In the genomic region with DNA sequence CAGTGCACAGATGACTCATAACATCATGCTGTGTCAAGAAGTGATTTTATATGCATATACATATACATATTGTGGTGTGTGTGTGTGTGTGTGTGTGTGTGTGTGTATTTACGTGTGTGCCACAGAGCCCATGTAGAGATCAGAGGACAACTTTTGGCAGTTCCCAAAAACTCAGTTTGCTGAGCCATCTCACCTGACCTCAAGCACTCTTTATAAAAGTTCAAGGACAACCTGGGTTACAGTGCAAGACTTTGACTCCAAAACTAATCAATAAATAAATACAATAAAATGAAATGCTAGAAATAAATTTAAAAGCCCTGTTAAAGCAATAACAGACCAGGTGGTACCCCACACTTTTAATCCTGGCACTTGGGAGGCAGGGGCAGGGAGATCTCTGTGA, we compare ENCODE assay signal across 8 mouse cellular contexts. TPM values are rescaled to one million over a fixed set of nuclear protein-coding genes. Genes with fewer than 3 reads are reported as not detected.
DNase-seq lines count a peak whose midpoint lies in the region; ATAC-seq and TF ChIP-seq lines count a peak whose summit lies in the region.

No protein-coding gene starts in this region.

- 63% methylated on average over 1 of the region's 1 CpGs for WGBS in heart, embryonic 12.5 days
- 86% methylated on average over 1 of the region's 1 CpGs for WGBS in forebrain, embryonic 16.5 days
- 29% methylated on average over 1 of the region's 1 CpGs for WGBS in liver, postnatal 0 days (ENCODE audit: insufficient replicate concordance)

- no peak for TF ChIP-seq RAD21 in CH12.LX (IDR thresholded peaks at IDR 0.05; ENCODE audit: low read depth, low read length)

- H3K9me3 ChIP-seq in heart, embryonic 12.5 days (replicated peaks) = no peaks in the 10 kb centered on the region
- no peaks in the 10 kb centered on the region for H3K9me3 ChIP-seq in CH12.LX (replicated peaks; ENCODE audit: low read length)
- H3K9me3 ChIP-seq in forebrain, embryonic 16.5 days (ENCODE audit: control insufficient read depth, low read length) = no peaks in the 10 kb centered on the region
- no peaks in the 10 kb centered on the region for H3K9me3 ChIP-seq in liver, postnatal 0 days (ENCODE audit: low read length)

- peak overlapping the region; percentile 93 for H3K4me2 ChIP-seq in heart, embryonic 12.5 days
- H3K4me2 ChIP-seq in CH12.LX (ENCODE audit: insufficient read depth, low read depth, poor library complexity, severe bottlenecking) = peak overlapping the region; percentile 70
- peak overlapping the region; percentile 96 for H3K4me2 ChIP-seq in forebrain, embryonic 16.5 days (ENCODE audit: low read length)
- peak overlapping the region; percentile 96 for H3K4me2 ChIP-seq in liver, postnatal 0 days (ENCODE audit: low read depth, low read length)

- dilution Hi-C loops in CH12.LX (cut with MboI; ENCODE audit: extremely low pct_ligation_motif_present, extremely low pct_unique_long_range_greater_than_20kb, low sequenced_read_pairs) = no loop called here

- in situ Hi-C loops in CH12.LX (cut with MboI; ENCODE audit: low pct_ligation_motif_present, low pct_unique_long_range_greater_than_20kb, low sequenced_read_pairs) = loop anchor here (5.0 kb wide), 1 partner anchor 39 kb away; the partner anchor contains the start of gene Tmem161a

- peak overlapping the region; percentile 70 for H3K4me3 ChIP-seq in heart, embryonic 12.5 days
- peak overlapping the region; percentile 67 to 87 (median 72) for H3K4me3 ChIP-seq in CH12.LX (replicated peaks in 1 of 3; ENCODE audit: low read depth in 2 of 3, low read length in 2 of 3, poor library complexity in 1 of 3)
- peak overlapping the region; percentile 69 for H3K4me3 ChIP-seq in forebrain, embryonic 16.5 days (replicated peaks; ENCODE audit: low read length)
- peak overlapping the region; percentile 60 for H3K4me3 ChIP-seq in liver, postnatal 0 days (ENCODE audit: low read depth, low read length)

- no peak for TF ChIP-seq POLR2A in CH12.LX (IDR thresholded peaks at IDR 0.05; ENCODE audit: low read depth, low read length)

- intact Hi-C loops in heart, postnatal 36 days (cut with DNase I) = no loop called here

- no peaks in the 10 kb centered on the region for H3K36me3 ChIP-seq in heart, embryonic 12.5 days
- H3K36me3 ChIP-seq in CH12.LX (replicated peaks in 1 of 2; ENCODE audit: control insufficient read depth in 1 of 2, insufficient read depth in 1 of 2, low read length in 1 of 2) = no peaks in the 10 kb centered on the region
- no peaks in the 10 kb centered on the region for H3K36me3 ChIP-seq in forebrain, embryonic 16.5 days (ENCODE audit: control insufficient read depth, insufficient read depth)
- H3K36me3 ChIP-seq in liver, postnatal 0 days (replicated peaks; ENCODE audit: insufficient read depth, low read length) = no peaks in the 10 kb centered on the region

- TF ChIP-seq CTCF in CH12.LX (conservative IDR thresholded peaks at IDR 0.05 in 1 of 2, IDR thresholded peaks at IDR 0.05 in 1 of 2; ENCODE audit: low read depth in 2 of 2, low read length in 2 of 2) = no peak
- no peak for TF ChIP-seq CTCF in liver, postnatal 0 days (IDR thresholded peaks at IDR 0.05; ENCODE audit: low read depth)

- ATAC-seq in heart, embryonic 12.5 days (ENCODE audit: insufficient number of reproducible peaks, low FRiP score) = no peak
- no peak for ATAC-seq in forebrain, embryonic 16.5 days
- ATAC-seq in liver, postnatal 0 days = no peak

- DNase-seq in heart, postnatal 36 days = no peak
- DNase-seq in CH12.LX (ENCODE audit: extremely low read depth) = no peak
- no peak for DNase-seq in liver, postnatal 0 days
- DNase-seq in adrenal gland, postnatal 4 days (ENCODE audit: low spot score in 2 of 2) = no peak
- no peak for DNase-seq in adrenal gland, adult 8-10 months
- DNase-seq in right cerebral cortex, adult 2 months (ENCODE audit: low spot score in 2 of 2) = no peak

- H3K27ac ChIP-seq in heart, embryonic 12.5 days (ENCODE audit: poor library complexity, severe bottlenecking) = no peak overlapping the region
- H3K27ac ChIP-seq in CH12.LX (ENCODE audit: insufficient read depth, low read depth) = no peak overlapping the region
- H3K27ac ChIP-seq in forebrain, embryonic 16.5 days (ENCODE audit: low read length) = no peak overlapping the region
- peak overlapping the region; percentile 90 for H3K27ac ChIP-seq in liver, postnatal 0 days (ENCODE audit: low read depth)

- H3K27me3 ChIP-seq in heart, embryonic 12.5 days (replicated peaks) = no peaks in the 10 kb centered on the region
- H3K27me3 ChIP-seq in CH12.LX (replicated peaks) = no peaks in the 10 kb centered on the region
- no peaks in the 10 kb centered on the region for H3K27me3 ChIP-seq in forebrain, embryonic 16.5 days (replicated peaks; ENCODE audit: control insufficient read depth, insufficient read depth, low read length)
- no peaks in the 10 kb centered on the region for H3K27me3 ChIP-seq in liver, postnatal 0 days (ENCODE audit: insufficient read depth, low read length)

- H3K9ac ChIP-seq in heart, embryonic 12.5 days = peak overlapping the region; percentile 75
- peak overlapping the region; percentile 20 for H3K9ac ChIP-seq in CH12.LX (ENCODE audit: insufficient read depth, low read depth)
- peak overlapping the region; percentile 67 for H3K9ac ChIP-seq in forebrain, embryonic 16.5 days (replicated peaks; ENCODE audit: low read depth, low read length)
- peak overlapping the region; percentile 84 for H3K9ac ChIP-seq in liver, postnatal 0 days (replicated peaks)

- TF ChIP-seq EP300 in CH12.LX (IDR thresholded peaks at IDR 0.05; ENCODE audit: low read length) = no peak
- TF ChIP-seq EP300 in liver, postnatal 0 days (IDR thresholded peaks at IDR 0.05; ENCODE audit: low read depth) = no peak

- no peaks in the 10 kb centered on the region for H3K79me2 ChIP-seq in CH12.LX (replicated peaks; ENCODE audit: control insufficient read depth, extremely low read depth, insufficient read depth, poor library complexity, severe bottlenecking)

- H3K4me1 ChIP-seq in heart, embryonic 12.5 days (replicated peaks) = peaks cover 17% of the 10 kb centered on the region
- peaks cover 18 to 47% of the 10 kb centered on the region in 2 experiments for H3K4me1 ChIP-seq in CH12.LX (ENCODE audit: control insufficient read depth in 1 of 2, insufficient read depth in 2 of 2)
- H3K4me1 ChIP-seq in forebrain, embryonic 16.5 days (replicated peaks; ENCODE audit: control insufficient read depth, insufficient read depth, low read length) = peaks cover 15% of the 10 kb centered on the region
- peaks cover 23% of the 10 kb centered on the region for H3K4me1 ChIP-seq in liver, postnatal 0 days (ENCODE audit: insufficient read depth)

TF ChIP-seq in CH12.LX, 34 proteins besides CTCF, POLR2A, EP300 and RAD21:
- no peak for TF ChIP-seq CHD1 (IDR thresholded peaks at IDR 0.05; ENCODE audit: low read depth, low read length)
- no peak for TF ChIP-seq ZC3H11A (IDR thresholded peaks at IDR 0.05; ENCODE audit: low read depth, low read length)

RNA-seq across cellular contexts. Expression of gene Slc25a42, which starts 0.8 kb away (rescaled TPM):
- 8.5 and 9.7 TPM in 2 replicates for polyA plus RNA-seq in heart, embryonic 12.5 days (2016; fragmentation: Nextera tagmentation; extraction: Ambion mirVana)
- total RNA-seq in heart, postnatal 36 days (2021) = 10 to 100 TPM; 53.2 to 66.7 TPM
- total RNA-seq in CH12.LX (2012; rRNA removed) (2.5 and 3.0 TPM in 2 replicates), CH12.LX (2014; rRNA removed) (0.63 and 0.80 TPM in 2 replicates)
- polyA plus RNA-seq in CH12.LX (2012; ENCODE audit: insufficient read length, low read depth) = 2.9 and 3.4 TPM in 2 replicates
- polyA plus RNA-seq in forebrain, embryonic 16.5 days (2015; fragmentation: Nextera tagmentation; extraction: Ambion mirVana) = 4.0 and 7.2 TPM in 2 replicates
- polyA plus RNA-seq in liver, postnatal 0 days (2015; fragmentation: Nextera tagmentation; extraction: Ambion mirVana) = 18.5 and 19.2 TPM in 2 replicates
- total RNA-seq in adrenal gland, postnatal 4 days (2021) = 10 to 100 TPM; 27.8 to 39.2 TPM
- 10 to 100 TPM; 41.0 to 54.2 (median 43.1) TPM for total RNA-seq in adrenal gland, adult 8-10 months (2022)

RNA-seq across cellular contexts. Expression of gene Sugp2, which starts 22.8 kb away (rescaled TPM):
- 33.8 and 36.0 TPM in 2 replicates for polyA plus RNA-seq in heart, embryonic 12.5 days (2016; fragmentation: Nextera tagmentation; extraction: Ambion mirVana)
- total RNA-seq in heart, postnatal 36 days (2021) = 10 to 100 TPM; 41.4 to 43.0 TPM
- total RNA-seq in CH12.LX (2012; rRNA removed) (22.4 and 23.6 TPM in 2 replicates), CH12.LX (2014; rRNA removed) (9.4 and 10.0 TPM in 2 replicates)
- polyA plus RNA-seq in CH12.LX (2012; ENCODE audit: insufficient read length, low read depth) = 20.1 and 21.4 TPM in 2 replicates
- polyA plus RNA-seq in forebrain, embryonic 16.5 days (2015; fragmentation: Nextera tagmentation; extraction: Ambion mirVana) = 87.6 and 104 TPM in 2 replicates
- polyA plus RNA-seq in liver, postnatal 0 days (2015; fragmentation: Nextera tagmentation; extraction: Ambion mirVana) = 7.3 and 8.3 TPM in 2 replicates
- total RNA-seq in adrenal gland, postnatal 4 days (2021) = 10 to 100 TPM; 54.9 to 62.1 TPM
- total RNA-seq in adrenal gland, adult 8-10 months (2022) = 10 to 100 TPM; 34.6 to 65.6 (median 46.1) TPM

RNA-seq across cellular contexts. Expression of gene Armc6, which starts 23.0 kb away (rescaled TPM):
- 22.6 and 23.4 TPM in 2 replicates for polyA plus RNA-seq in heart, embryonic 12.5 days (2016; fragmentation: Nextera tagmentation; extraction: Ambion mirVana)
- 1 to 10 TPM; 6.2 to 7.0 TPM for total RNA-seq in heart, postnatal 36 days (2021)
- total RNA-seq in CH12.LX (2012; rRNA removed) = 31.1 and 39.2 TPM in 2 replicates
- total RNA-seq in CH12.LX (2014; rRNA removed) = 21.6 and 23.7 TPM in 2 replicates
- 20.0 and 20.7 TPM in 2 replicates for polyA plus RNA-seq in CH12.LX (2012; ENCODE audit: insufficient read length, low read depth)
- 101 and 109 TPM in 2 replicates for polyA plus RNA-seq in forebrain, embryonic 16.5 days (2015; fragmentation: Nextera tagmentation; extraction: Ambion mirVana)
- polyA plus RNA-seq in liver, postnatal 0 days (2015; fragmentation: Nextera tagmentation; extraction: Ambion mirVana) = 5.3 and 6.3 TPM in 2 replicates
- total RNA-seq in adrenal gland, postnatal 4 days (2021) = 10 to 100 TPM; 10.1 to 15.1 TPM
- 10 to 100 TPM; 13.3 to 19.3 (median 16.0) TPM for total RNA-seq in adrenal gland, adult 8-10 months (2022)

RNA-seq across cellular contexts. Expression of gene Tmem161a, which starts 39.1 kb away (rescaled TPM):
- polyA plus RNA-seq in heart, embryonic 12.5 days (2016; fragmentation: Nextera tagmentation; extraction: Ambion mirVana) = 98.0 and 100 TPM in 2 replicates
- 100 to 1,000 TPM in 1 of 2 experiments, 10 to 100 TPM in 1; 99.2 to 103 TPM for total RNA-seq in heart, postnatal 36 days (2021)
- 54.2 and 65.0 TPM in 2 replicates for total RNA-seq in CH12.LX (2012; rRNA removed)
- 68.2 and 73.6 TPM in 2 replicates for total RNA-seq in CH12.LX (2014; rRNA removed)
- 42.3 and 48.5 TPM in 2 replicates for polyA plus RNA-seq in CH12.LX (2012; ENCODE audit: insufficient read length, low read depth)
- polyA plus RNA-seq in forebrain, embryonic 16.5 days (2015; fragmentation: Nextera tagmentation; extraction: Ambion mirVana) = 58.4 and 67.7 TPM in 2 replicates
- 17.3 and 20.2 TPM in 2 replicates for polyA plus RNA-seq in liver, postnatal 0 days (2015; fragmentation: Nextera tagmentation; extraction: Ambion mirVana)
- 10 to 100 TPM; 63.4 to 66.8 TPM for total RNA-seq in adrenal gland, postnatal 4 days (2021)
- 10 to 100 TPM; 70.3 to 95.5 (median 90.6) TPM for total RNA-seq in adrenal gland, adult 8-10 months (2022)

Comparison
In these comparisons a context has a peak if more than half of its experiments do, and no peak if none do; other contexts are left out.
1. H3K9ac ChIP-seq: peak in every context shown above with its lines; median percentile 84 in liver, postnatal 0 days; 75 in heart, embryonic 12.5 days; 67 in forebrain, embryonic 16.5 days; 20 in CH12.LX.
2. RNA of gene Slc25a42, which starts 0.8 kb away (total RNA-seq): 53.2 to 66.7 TPM in heart, postnatal 36 days, 41.0 to 54.2 TPM in adrenal gland, adult 8-10 months and 27.8 to 39.2 TPM in adrenal gland, postnatal 4 days; 0.63 to 3.0 TPM in CH12.LX; every median in the first group is over 4 times any median in the second.
3. Peak in every context shown above with its lines, with median percentiles within 50 percentile points of each other: H3K4me2 ChIP-seq and H3K4me3 ChIP-seq.